Mouse (Mus musculus) heart, adult 9 months (tissue): Measurements from ENCODE around the gene Man1a.

ENCODE experiments used
- DNase-seq, 2 experiments: peaks; one replicate each; pipeline ENCODE4 v3.0.0; 2022; ENCODE audit warnings: low spot score in 2 of 2

The Man1a gene

GRCm38 (mm10) chr10:54061159-54061558, 15.2 kb downstream of the Man1a start:
- DNase-seq = no peak

- no peak for DNase-seq
These were observed 15.8 kb downstream of the Man1a start for GRCm38 (mm10) chr10:54060587-54060986.

GRCm38 (mm10) chr10:54059679-54060249, 16.6 kb downstream of the Man1a start:
- DNase-seq = no peak

GRCm38 (mm10) chr10:54059092-54059496, 17.3 kb downstream of the Man1a start:
- DNase-seq = no peak

DNA sequence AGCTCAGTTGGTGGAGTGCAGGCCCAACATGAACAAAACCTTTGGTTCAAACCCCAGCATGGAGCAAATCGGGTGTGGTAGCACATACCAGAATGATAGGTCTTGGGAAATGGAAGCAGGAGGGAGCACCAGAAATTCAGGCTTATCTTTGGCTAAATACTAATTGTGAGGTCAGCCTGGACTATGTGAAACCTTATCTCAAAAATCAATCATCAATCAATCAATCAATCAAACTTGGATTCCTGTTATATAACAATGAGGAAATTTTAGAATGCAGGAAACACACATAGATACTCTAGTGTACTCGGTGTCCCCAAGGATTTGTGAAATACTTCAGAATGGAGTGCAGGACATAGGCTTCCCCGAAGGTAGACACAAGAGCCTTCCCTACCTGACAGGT, 17.8 kb downstream of the Man1a start:
- no peak for DNase-seq

DNA sequence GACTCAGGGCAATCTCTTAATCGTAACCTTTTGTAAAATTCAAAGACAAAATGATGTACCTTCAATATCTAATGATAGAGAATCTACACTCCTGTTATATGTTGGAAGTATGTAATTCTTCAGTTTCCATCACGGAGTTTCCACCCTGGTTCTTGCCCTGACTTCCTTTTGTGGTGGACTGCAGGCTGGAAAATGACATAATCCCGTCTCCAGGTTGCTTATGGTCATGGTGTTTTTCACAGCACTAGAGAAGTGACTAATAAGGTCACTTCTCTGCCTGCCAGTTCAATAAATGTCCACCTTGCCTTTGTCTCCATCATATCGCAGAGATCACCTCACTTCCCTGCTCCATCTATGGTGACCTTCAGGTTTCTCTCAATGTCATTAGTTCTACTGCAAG, 22.2 kb downstream of the Man1a start:
- no peak for DNase-seq

- DNase-seq = no peak
These were observed 28.5 kb downstream of the Man1a start for GRCm38 (mm10) chr10:54047885-54048284.

GRCm38 (mm10) chr10:54043358-54043757, 33.1 kb downstream of the Man1a start:
- DNase-seq = no peak

- DNase-seq = no peak
These were observed 34.1 kb downstream of the Man1a start for GRCm38 (mm10) chr10:54042212-54042840.

DNA sequence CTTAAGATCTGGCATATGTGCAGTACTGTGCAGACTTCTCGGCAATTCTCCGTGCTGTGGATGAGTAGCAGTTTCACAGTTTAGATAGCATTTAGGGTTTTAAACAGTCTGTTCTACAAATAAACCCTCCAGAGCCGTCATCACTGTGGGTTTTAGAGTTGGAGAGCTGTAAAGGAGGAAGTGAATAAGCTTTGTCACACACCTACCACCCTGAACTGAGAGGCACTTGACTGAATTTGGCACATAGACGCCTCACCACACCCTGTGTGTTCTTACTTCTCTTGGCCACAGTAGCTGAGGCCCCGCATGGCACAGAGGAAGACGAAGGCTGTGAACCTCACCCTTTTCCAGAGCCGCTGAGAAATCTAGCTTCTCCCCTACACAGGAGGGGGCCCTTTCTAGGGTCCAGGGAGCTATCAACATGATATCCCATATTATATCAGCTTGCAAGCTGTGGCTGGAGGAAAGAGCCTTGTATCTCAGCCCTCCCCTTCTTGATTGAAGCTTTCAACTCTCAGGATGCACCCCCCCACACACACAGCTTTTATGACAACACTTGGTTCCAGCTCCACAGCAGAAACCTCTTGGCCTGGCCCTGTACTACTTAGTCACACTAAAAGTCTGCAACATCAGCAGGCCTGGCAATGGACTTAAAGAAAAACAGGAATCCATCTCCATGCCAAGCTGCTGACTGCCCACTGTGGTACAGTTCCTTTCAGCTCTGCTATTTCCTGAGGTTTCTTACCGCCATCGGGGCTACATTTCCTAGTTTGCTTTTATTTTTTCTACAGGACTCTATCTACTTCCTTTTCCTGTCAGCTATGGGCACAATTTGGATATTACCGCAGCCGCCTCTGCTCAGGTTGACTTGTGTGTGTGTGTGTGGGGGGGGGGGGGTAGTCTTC, 35.9 kb downstream of the Man1a start:
- peak; percentile 52 to 59 for DNase-seq

DNA sequence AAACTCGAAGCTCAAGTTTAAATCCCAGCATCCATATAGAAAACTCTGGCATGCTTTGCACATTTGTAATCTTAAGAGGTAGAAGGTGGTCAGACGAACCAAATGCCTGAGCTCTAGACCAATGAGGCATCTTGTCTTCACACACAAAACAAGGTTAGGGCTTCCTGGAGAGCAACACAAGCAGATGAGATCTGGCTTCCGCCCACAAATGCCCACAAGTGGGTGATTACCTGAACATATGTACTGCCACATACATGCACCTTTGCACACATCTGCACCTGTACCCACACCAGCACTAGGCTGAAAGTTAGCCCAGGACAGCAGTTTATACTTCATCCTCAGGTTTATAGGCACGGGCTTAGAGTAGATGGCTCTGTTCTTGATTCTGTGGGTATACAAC, 36.7 kb downstream of the Man1a start:
- no peak for DNase-seq

DNA sequence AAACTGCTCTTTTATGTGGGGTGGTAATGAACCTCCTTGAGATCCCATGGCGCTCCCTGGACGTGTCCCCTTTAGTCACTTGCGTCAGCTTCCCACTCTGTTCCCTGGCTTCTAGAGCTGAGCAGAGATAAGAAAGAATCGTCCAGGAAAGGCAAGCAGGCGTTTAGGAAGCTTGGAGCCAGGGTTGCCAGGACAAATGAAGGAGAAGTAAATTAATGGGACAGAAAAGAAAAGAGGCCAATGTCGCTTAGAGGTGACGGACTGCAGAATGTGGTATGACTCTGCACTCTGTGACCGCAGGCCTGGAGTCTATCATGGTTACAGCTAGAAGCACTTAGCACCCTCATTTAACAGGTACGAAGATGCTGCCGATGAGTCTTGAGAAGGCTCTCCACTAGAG, 37.7 kb downstream of the Man1a start:
- peak; percentile 55 to 60 for DNase-seq

- peak in 1 of 2 experiments; percentile 46 for DNase-seq
These were observed 38.2 kb downstream of the Man1a start for GRCm38 (mm10) chr10:54038180-54038579.

DNA sequence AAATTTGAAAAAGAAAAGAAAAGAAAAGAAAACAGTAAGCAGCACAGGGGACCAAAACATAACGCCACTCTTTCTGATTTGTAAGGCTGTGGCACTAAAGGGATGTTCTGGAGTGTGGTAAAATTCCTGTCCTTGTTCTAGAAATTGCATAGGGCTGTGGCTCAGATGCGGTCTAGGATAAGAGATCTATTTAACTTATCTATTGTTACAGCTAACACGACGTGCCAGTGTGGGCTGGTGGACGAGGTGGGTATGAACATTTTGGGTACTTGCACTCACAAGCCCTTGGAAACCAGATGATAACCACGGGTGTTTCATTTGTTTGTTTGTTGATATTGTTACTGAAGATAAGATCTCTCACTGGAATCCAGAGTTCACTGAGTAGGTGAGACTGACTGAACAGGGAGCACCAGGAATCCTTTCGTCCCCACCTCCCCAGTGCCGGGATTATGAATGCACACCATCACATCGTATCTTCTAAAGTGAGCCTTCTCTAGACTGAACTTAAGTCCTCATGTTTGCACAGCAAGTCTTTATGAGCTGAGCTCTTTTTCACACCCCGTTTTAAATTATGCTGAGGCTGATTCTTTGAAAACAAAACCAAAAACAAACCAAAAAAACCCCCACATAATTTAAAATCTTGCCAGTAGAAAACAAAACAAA, 38.9 kb downstream of the Man1a start:
- no peak for DNase-seq

DNA sequence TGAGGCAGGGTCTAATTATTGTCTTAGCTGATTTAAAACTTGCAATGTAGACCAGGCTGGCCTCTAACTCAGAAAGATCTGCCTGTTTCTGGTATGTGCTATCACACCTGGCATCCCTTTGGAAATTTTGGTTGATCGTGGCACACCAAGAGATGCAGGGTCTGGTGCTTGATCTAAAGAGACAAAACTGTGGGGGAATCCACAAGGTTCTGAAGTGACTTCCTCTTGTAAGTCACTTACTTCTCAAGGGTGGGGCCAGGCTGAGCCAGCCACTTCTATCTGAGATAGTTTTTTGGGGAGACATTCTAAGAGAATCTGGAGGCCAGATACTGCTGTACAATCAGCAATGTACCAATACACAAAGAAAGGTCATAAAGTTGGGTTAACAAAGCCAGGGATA, 40.8 kb downstream of the Man1a start:
- no peak for DNase-seq

- no peak for DNase-seq
These were observed 41.6 kb downstream of the Man1a start for GRCm38 (mm10) chr10:54034779-54035178.

GRCm38 (mm10) chr10:54032316-54033092, 43.9 kb downstream of the Man1a start:
- DNase-seq = peak; percentile 67 to 79

- no peak for DNase-seq
These were observed 47.5 kb downstream of the Man1a start for GRCm38 (mm10) chr10:54028866-54029265.

GRCm38 (mm10) chr10:54026738-54027427, 49.5 kb downstream of the Man1a start:
- no peak for DNase-seq

GRCm38 (mm10) chr10:54026101-54026500, 50.3 kb downstream of the Man1a start:
- no peak for DNase-seq

DNA sequence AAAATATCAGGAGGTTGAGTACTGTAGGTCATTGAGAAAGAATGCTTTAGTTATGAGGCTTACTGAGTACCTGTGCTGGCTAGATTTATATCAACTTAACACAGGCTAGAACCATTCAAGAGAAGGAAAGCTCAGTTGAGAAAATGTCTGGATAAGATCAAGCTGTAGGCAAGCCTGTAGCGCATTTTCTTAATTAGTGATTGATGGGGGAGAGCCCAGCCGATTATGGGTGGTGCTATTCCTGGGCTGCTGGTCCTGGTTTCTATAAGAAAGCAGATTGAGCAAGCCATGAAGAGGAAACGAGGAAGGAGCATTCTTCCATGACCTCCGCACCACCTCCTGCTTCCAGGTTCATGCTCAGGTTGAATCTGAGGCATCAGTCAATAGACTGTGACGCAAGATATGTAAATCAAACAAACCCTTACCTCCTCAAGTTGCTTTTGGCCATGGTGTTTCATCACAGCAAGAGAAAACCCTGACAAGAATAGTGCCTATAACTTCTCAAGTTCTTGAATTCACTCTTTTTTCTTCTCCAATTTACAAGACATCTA, 58.4 kb downstream of the Man1a start:
- no peak for DNase-seq
